Mouse (Mus musculus): ENCODE data around the gene 2610528A11Rik. TPM values are rescaled to one million over a fixed set of nuclear protein-coding genes. Genes with fewer than 3 reads are reported as not detected.

The 2610528A11Rik gene
- polyA plus RNA-seq, 1 experiment, result 0.75 TPM

GRCm38 (mm10) chr14:37136110-37136509, 22.3 kb upstream of the 2610528A11Rik start:
- Histone ChIP-seq H3K79me3 (ENCODE audit: low read depth) (peaks cover 27% of the 10 kb centered on the region), H3K36me3 (ENCODE audit: control insufficient read depth, insufficient read depth) (peaks cover 22% of the 10 kb centered on the region), H3K79me2 (ENCODE audit: control insufficient read depth, insufficient read depth) (peaks cover 35% of the 10 kb centered on the region), H3K4me3 (ENCODE audit: insufficient read depth, poor library complexity, severe bottlenecking) (no peak overlapping the region), H3K27me3 (ENCODE audit: control insufficient read depth, insufficient read depth, insufficient read length) (no peaks in the 10 kb centered on the region), H3ac (ENCODE audit: control insufficient read depth, insufficient read length, low read depth) (no peak overlapping the region)
- TF ChIP-seq CTCF (IDR thresholded peaks at IDR 0.05; ENCODE audit: control insufficient read depth, insufficient read depth, insufficient read length), result no peak
- no peak for TF ChIP-seq CEBPB (IDR thresholded peaks at IDR 0.05; ENCODE audit: low read depth)
- TF ChIP-seq FOSL1 (IDR thresholded peaks at IDR 0.05; ENCODE audit: insufficient read depth, low read length, poor library complexity, severe bottlenecking), result no peak
- TF ChIP-seq USF1 (IDR thresholded peaks at IDR 0.05; ENCODE audit: low read depth), result no peak
- TF ChIP-seq MAX (IDR thresholded peaks at IDR 0.05), result no peak
- no peak for TF ChIP-seq MYOD1 (IDR thresholded peaks at IDR 0.05; ENCODE audit: control insufficient read depth, insufficient read length, low read depth)
- no peak for TF ChIP-seq MYOG (IDR thresholded peaks at IDR 0.05; ENCODE audit: control insufficient read depth, extremely low read depth, insufficient read length)

- Histone ChIP-seq H3ac (ENCODE audit: control insufficient read depth, insufficient read length, low read depth) (peak overlapping the region; percentile 61), H3K27me3 (ENCODE audit: control insufficient read depth, insufficient read depth, insufficient read length) (no peaks in the 10 kb centered on the region), H3K36me3 (ENCODE audit: control insufficient read depth, insufficient read depth) (peaks cover 26% of the 10 kb centered on the region), H3K4me3 (ENCODE audit: insufficient read depth, poor library complexity, severe bottlenecking) (peak overlapping the region; percentile 34), H3K79me2 (ENCODE audit: control insufficient read depth, insufficient read depth) (peaks cover 35% of the 10 kb centered on the region), H3K79me3 (ENCODE audit: low read depth) (peaks cover 27% of the 10 kb centered on the region)
- TF ChIP-seq FOSL1 (IDR thresholded peaks at IDR 0.05; ENCODE audit: insufficient read depth, low read length, poor library complexity, severe bottlenecking), result no peak
- TF ChIP-seq USF1 (IDR thresholded peaks at IDR 0.05; ENCODE audit: low read depth), result no peak
- TF ChIP-seq CTCF (IDR thresholded peaks at IDR 0.05; ENCODE audit: control insufficient read depth, insufficient read depth, insufficient read length), result no peak
- no peak for TF ChIP-seq MYOG (IDR thresholded peaks at IDR 0.05; ENCODE audit: control insufficient read depth, extremely low read depth, insufficient read length)
Observed at GRCm38 (mm10) chr14:37135671-37136070, 21.8 kb upstream of the 2610528A11Rik start.

GRCm38 (mm10) chr14:37135127-37135593, 21.3 kb upstream of the 2610528A11Rik start, which contains the start of gene Ghitm:
TSS of gene Ghitm (minus strand) at chr14:37135272.
- Histone ChIP-seq H3K36me3 (ENCODE audit: control insufficient read depth, insufficient read depth) (peaks cover 31% of the 10 kb centered on the region), H3K27me3 (ENCODE audit: control insufficient read depth, insufficient read depth, insufficient read length) (no peaks in the 10 kb centered on the region)
- no peak for TF ChIP-seq MYOG (IDR thresholded peaks at IDR 0.05; ENCODE audit: control insufficient read depth, extremely low read depth, insufficient read length)
- TF ChIP-seq CEBPB (IDR thresholded peaks at IDR 0.05; ENCODE audit: low read depth), result no peak
- TF ChIP-seq MAX (IDR thresholded peaks at IDR 0.05), result peak; percentile 52
- TF ChIP-seq CTCF (IDR thresholded peaks at IDR 0.05; ENCODE audit: control insufficient read depth, insufficient read depth, insufficient read length), result no peak
- TF ChIP-seq MYOD1 (IDR thresholded peaks at IDR 0.05; ENCODE audit: control insufficient read depth, insufficient read length, low read depth), result no peak
- TF ChIP-seq USF1 (IDR thresholded peaks at IDR 0.05; ENCODE audit: low read depth), result no peak
- no peak for TF ChIP-seq FOSL1 (IDR thresholded peaks at IDR 0.05; ENCODE audit: insufficient read depth, low read length, poor library complexity, severe bottlenecking)

GRCm38 (mm10) chr14:37134304-37135126, 20.7 kb upstream of the 2610528A11Rik start:
- Histone ChIP-seq H3K27me3 (ENCODE audit: control insufficient read depth, insufficient read depth, insufficient read length) (no peaks in the 10 kb centered on the region), H3K79me3 (ENCODE audit: low read depth) (peaks cover 27% of the 10 kb centered on the region), H3K79me2 (ENCODE audit: control insufficient read depth, insufficient read depth) (peaks cover 35% of the 10 kb centered on the region), H3ac (ENCODE audit: control insufficient read depth, insufficient read length, low read depth) (peak overlapping the region; percentile 96), H3K4me3 (ENCODE audit: insufficient read depth, poor library complexity, severe bottlenecking) (peak overlapping the region; percentile 82), H3K36me3 (ENCODE audit: control insufficient read depth, insufficient read depth) (peaks cover 37% of the 10 kb centered on the region)
- TF ChIP-seq CEBPB (IDR thresholded peaks at IDR 0.05; ENCODE audit: low read depth) (peak; percentile 19), USF1 (IDR thresholded peaks at IDR 0.05; ENCODE audit: low read depth) (no peak)

More at GRCm38 (mm10) chr14:37135127-37135593, 21.3 kb upstream of the 2610528A11Rik start, which contains the start of gene Ghitm:
- peak within 1 kb of the TSS; percentile 82 for H3K4me3 ChIP-seq (ENCODE audit: insufficient read depth, poor library complexity, severe bottlenecking)
- peak within 1 kb of the TSS; percentile 96 for H3ac ChIP-seq (ENCODE audit: control insufficient read depth, insufficient read length, low read depth)
- peaks cover 35% of the 10 kb centered on the region for H3K79me2 ChIP-seq (ENCODE audit: control insufficient read depth, insufficient read depth)
- H3K79me3 ChIP-seq (ENCODE audit: low read depth), result peaks cover 27% of the 10 kb centered on the region

GRCm38 (mm10) chr14:37127652-37128051, 13.8 kb upstream of the 2610528A11Rik start:
- Histone ChIP-seq H3K4me3 (ENCODE audit: insufficient read depth, poor library complexity, severe bottlenecking) (no peak overlapping the region), H3K79me2 (ENCODE audit: control insufficient read depth, insufficient read depth) (peaks cover 11% of the 10 kb centered on the region), H3K79me3 (ENCODE audit: low read depth) (peaks cover 10% of the 10 kb centered on the region), H3ac (ENCODE audit: control insufficient read depth, insufficient read length, low read depth) (no peak overlapping the region), H3K36me3 (ENCODE audit: control insufficient read depth, insufficient read depth) (peaks cover 95% of the 10 kb centered on the region), H3K27me3 (ENCODE audit: control insufficient read depth, insufficient read depth, insufficient read length) (no peaks in the 10 kb centered on the region)
- TF ChIP-seq CEBPB (IDR thresholded peaks at IDR 0.05; ENCODE audit: low read depth) (no peak), FOSL1 (IDR thresholded peaks at IDR 0.05; ENCODE audit: insufficient read depth, low read length, poor library complexity, severe bottlenecking) (no peak), MAX (IDR thresholded peaks at IDR 0.05) (no peak), USF1 (IDR thresholded peaks at IDR 0.05; ENCODE audit: low read depth) (no peak), MYOG (IDR thresholded peaks at IDR 0.05; ENCODE audit: control insufficient read depth, extremely low read depth, insufficient read length) (no peak), MYOD1 (IDR thresholded peaks at IDR 0.05; ENCODE audit: control insufficient read depth, insufficient read length, low read depth) (no peak), CTCF (IDR thresholded peaks at IDR 0.05; ENCODE audit: control insufficient read depth, insufficient read depth, insufficient read length) (no peak)

Measured in C2C12 (cell line).